Mouse (Mus musculus): ENCODE data around the gene Cbarp. TPM values are rescaled to one million over a fixed set of nuclear protein-coding genes. Genes with fewer than 3 reads are reported as not detected.

Gene Cbarp
- polyA plus RNA-seq, 1 experiment from 2014 or later: 5.5 TPM

GRCm38 (mm10) chr10:80160455-80161371 is 20.1 kb upstream of the Cbarp start:
- Histone ChIP-seq H3K36me3 (ENCODE audit: insufficient read depth, low read length) (peaks cover 17% of the 10 kb centered on the region), H3K9me3 (ENCODE audit: low read length) (no peaks in the 10 kb centered on the region), H3K4me2 (replicated peaks; ENCODE audit: low read depth, low read length) (peak overlapping the region; percentile 67), H3K27ac (ENCODE audit: low read length) (peak overlapping the region; percentile 98), H3K4me1 (ENCODE audit: insufficient read depth, low read depth, low read length) (peaks cover 68% of the 10 kb centered on the region), H3K9ac (replicated peaks; ENCODE audit: low read depth) (peak overlapping the region; percentile 51), H3K4me3 (ENCODE audit: low read depth, low read length) (peak overlapping the region; percentile 36), H3K27me3 (replicated peaks; ENCODE audit: insufficient read depth, low read length) (no peaks in the 10 kb centered on the region)
- TF ChIP-seq EP300 (IDR thresholded peaks at IDR 0.05) (0 out of 2 replicates have a peak, but pooled peaks have one; percentile 39), CTCF (IDR thresholded peaks at IDR 0.05) (0 out of 2 replicates have a peak, but pooled peaks have one; percentile 1)
- DNase-seq (ENCODE audit: low spot score): peak; percentile 93
- WGBS: 1% methylated on average over 29 of the region's 33 CpGs
- ATAC-seq: peak; percentile 13

GRCm38 (mm10) chr10:80159561-80160454 is 19.2 kb upstream of the Cbarp start:
- peak; percentile 75 for ATAC-seq
- peak; percentile 27; the same call in 1 of the 2 replicates for TF ChIP-seq EP300 (IDR thresholded peaks at IDR 0.05)
- TF ChIP-seq CTCF (IDR thresholded peaks at IDR 0.05): no peak
- H3K9me3 ChIP-seq (ENCODE audit: low read length): no peaks in the 10 kb centered on the region
- H3K4me1 ChIP-seq (ENCODE audit: insufficient read depth, low read depth, low read length): peaks cover 62% of the 10 kb centered on the region
- peak; percentile 99 for DNase-seq (ENCODE audit: low spot score)
- peak overlapping the region; percentile 67 for H3K4me2 ChIP-seq (replicated peaks; ENCODE audit: low read depth, low read length)
- peak overlapping the region; percentile 51; the same call in 1 of the 2 replicates for H3K9ac ChIP-seq (replicated peaks; ENCODE audit: low read depth)
- WGBS: under 1% methylated on average over 53 of the region's 55 CpGs
- peak overlapping the region; percentile 98 for H3K27ac ChIP-seq (ENCODE audit: low read length)
- H3K36me3 ChIP-seq (ENCODE audit: insufficient read depth, low read length): peaks cover 24% of the 10 kb centered on the region
- H3K27me3 ChIP-seq (replicated peaks; ENCODE audit: insufficient read depth, low read length): no peaks in the 10 kb centered on the region
- H3K4me3 ChIP-seq (ENCODE audit: low read depth, low read length): peak overlapping the region; percentile 36

GRCm38 (mm10) chr10:80159021-80159560 is 18.5 kb upstream of the Cbarp start:
- peak; percentile 90 for DNase-seq (ENCODE audit: low spot score)
- Histone ChIP-seq H3K27ac (ENCODE audit: low read length) (peak overlapping the region; percentile 98), H3K4me1 (ENCODE audit: insufficient read depth, low read depth, low read length) (peaks cover 55% of the 10 kb centered on the region), H3K27me3 (replicated peaks; ENCODE audit: insufficient read depth, low read length) (no peaks in the 10 kb centered on the region), H3K9me3 (ENCODE audit: low read length) (no peaks in the 10 kb centered on the region), H3K9ac (replicated peaks; ENCODE audit: low read depth) (peak overlapping the region; percentile 36; the same call in 1 of the 2 replicates), H3K4me3 (ENCODE audit: low read depth, low read length) (peak overlapping the region; percentile 14; the same call in 1 of the 2 replicates), H3K36me3 (ENCODE audit: insufficient read depth, low read length) (peaks cover 31% of the 10 kb centered on the region), H3K4me2 (replicated peaks; ENCODE audit: low read depth, low read length) (peak overlapping the region; percentile 67)
- TF ChIP-seq CTCF (IDR thresholded peaks at IDR 0.05) (no peak), EP300 (IDR thresholded peaks at IDR 0.05) (peak; percentile 47)
- 9% methylated on average over 12 of the region's 12 CpGs for WGBS
- peak; percentile 25 for ATAC-seq

GRCm38 (mm10) chr10:80158307-80158986 is 17.8 kb upstream of the Cbarp start:
- peak overlapping the region; percentile 67 for H3K4me2 ChIP-seq (replicated peaks; ENCODE audit: low read depth, low read length)
- 2% methylated on average over 18 of the region's 18 CpGs for WGBS
- ATAC-seq: peak; percentile 42
- no peak overlapping the region for H3K4me3 ChIP-seq (ENCODE audit: low read depth, low read length)
- peak overlapping the region; percentile 98 for H3K27ac ChIP-seq (ENCODE audit: low read length)
- TF ChIP-seq CTCF (IDR thresholded peaks at IDR 0.05): no peak
- peak; percentile 75 for TF ChIP-seq EP300 (IDR thresholded peaks at IDR 0.05)
- no peaks in the 10 kb centered on the region for H3K27me3 ChIP-seq (replicated peaks; ENCODE audit: insufficient read depth, low read length)
- H3K9ac ChIP-seq (replicated peaks; ENCODE audit: low read depth): peak overlapping the region; percentile 29; the same call in 1 of the 2 replicates
- peaks cover 58% of the 10 kb centered on the region for H3K4me1 ChIP-seq (ENCODE audit: insufficient read depth, low read depth, low read length)
- H3K36me3 ChIP-seq (ENCODE audit: insufficient read depth, low read length): peaks cover 37% of the 10 kb centered on the region
- DNase-seq (ENCODE audit: low spot score): peak; percentile 94
- H3K9me3 ChIP-seq (ENCODE audit: low read length): no peaks in the 10 kb centered on the region

- Histone ChIP-seq H3K36me3 (ENCODE audit: insufficient read depth, low read length) (peaks cover 40% of the 10 kb centered on the region), H3K4me2 (replicated peaks; ENCODE audit: low read depth, low read length) (no peak overlapping the region), H3K9ac (replicated peaks; ENCODE audit: low read depth) (no peak overlapping the region), H3K4me3 (ENCODE audit: low read depth, low read length) (no peak overlapping the region), H3K9me3 (ENCODE audit: low read length) (no peaks in the 10 kb centered on the region), H3K4me1 (ENCODE audit: insufficient read depth, low read depth, low read length) (peaks cover 61% of the 10 kb centered on the region), H3K27me3 (replicated peaks; ENCODE audit: insufficient read depth, low read length) (no peaks in the 10 kb centered on the region), H3K27ac (ENCODE audit: low read length) (peak overlapping the region; percentile 98)
- ATAC-seq (no peak), DNase-seq (ENCODE audit: low spot score) (no peak)
- 48% methylated on average over 15 of the region's 15 CpGs for WGBS
- no peak for TF ChIP-seq CTCF (IDR thresholded peaks at IDR 0.05)
- TF ChIP-seq EP300 (IDR thresholded peaks at IDR 0.05): no peak
Observed at GRCm38 (mm10) chr10:80157141-80157929, 16.7 kb upstream of the Cbarp start.

Data from lung, postnatal 0 days (tissue).